Mouse (Mus musculus): Measurements from ENCODE around the gene Rps7.

Rps7 gene

GRCm38 (mm10) chr12:28635535-28636476, at the start of gene Rps7:
Gene Rps7, minus strand, starts transcription at chr12:28635953.
- peak; percentile 98 for DNase-seq (ENCODE audit: low read depth)

GRCm38 (mm10) chr12:28684674-28685073, 48.9 kb upstream of the Rps7 start:
- DNase-seq (ENCODE audit: low read depth): no peak

- DNase-seq (ENCODE audit: low read depth): no peak
Observed at GRCm38 (mm10) chr12:28675925-28676209, 40.1 kb upstream of the Rps7 start.

GRCm38 (mm10) chr12:28675121-28675924, 39.6 kb upstream of the Rps7 start, which contains the start of gene Adi1:
Gene Adi1, plus strand, starts transcription at chr12:28675231.
- DNase-seq (ENCODE audit: low read depth): peak; percentile 88

- peak; percentile 23 for DNase-seq (ENCODE audit: low read depth)
Observed at GRCm38 (mm10) chr12:28674038-28674720, 38.4 kb upstream of the Rps7 start.

- DNase-seq (ENCODE audit: low read depth): no peak
Observed at GRCm38 (mm10) chr12:28667287-28667686, 31.5 kb upstream of the Rps7 start.

- no peak for DNase-seq (ENCODE audit: low read depth)
Observed at GRCm38 (mm10) chr12:28666734-28667133, 31.0 kb upstream of the Rps7 start.

- DNase-seq (ENCODE audit: low read depth): no peak
Observed at GRCm38 (mm10) chr12:28662628-28663027, 26.9 kb upstream of the Rps7 start.

GRCm38 (mm10) chr12:28649141-28650110, 13.7 kb upstream of the Rps7 start, which contains the start of gene Rnaseh1:
Gene Rnaseh1, plus strand, starts transcription at chr12:28649602.
- peak; percentile 94 for DNase-seq (ENCODE audit: low read depth)

- peak; percentile 63 for DNase-seq (ENCODE audit: low read depth)
Observed at GRCm38 (mm10) chr12:28638778-28639177, 3.0 kb upstream of the Rps7 start.

GRCm38 (mm10) chr12:28636543-28636942, 790 bp upstream of the Rps7 start:
- DNase-seq (ENCODE audit: low read depth): no peak

GRCm38 (mm10) chr12:28635058-28635534, 657 bp downstream of the Rps7 start:
- DNase-seq (ENCODE audit: low read depth): no peak

- no peak for DNase-seq (ENCODE audit: low read depth)
Observed at GRCm38 (mm10) chr12:28628436-28628835, 7.3 kb downstream of the Rps7 start.

GRCm38 (mm10) chr12:28627092-28627491, 8.7 kb downstream of the Rps7 start:
- DNase-seq (ENCODE audit: low read depth): no peak

GRCm38 (mm10) chr12:28625407-28625806, 10.3 kb downstream of the Rps7 start:
- no peak for DNase-seq (ENCODE audit: low read depth)

- no peak for DNase-seq (ENCODE audit: low read depth)
Observed at GRCm38 (mm10) chr12:28624251-28624650, 11.5 kb downstream of the Rps7 start.

GRCm38 (mm10) chr12:28623195-28623594, 12.6 kb downstream of the Rps7 start, which contains the start of gene Colec11:
Gene Colec11, minus strand, starts transcription at chr12:28623377.
- no peak for DNase-seq (ENCODE audit: low read depth)

GRCm38 (mm10) chr12:28622641-28623040, 13.1 kb downstream of the Rps7 start:
- DNase-seq (ENCODE audit: low read depth): no peak

- DNase-seq (ENCODE audit: low read depth): no peak
Observed at GRCm38 (mm10) chr12:28622167-28622532, 13.6 kb downstream of the Rps7 start.

GRCm38 (mm10) chr12:28621451-28622166, 14.1 kb downstream of the Rps7 start:
- no peak for DNase-seq (ENCODE audit: low read depth)

All from induced T-regulatory cell, adult 2 months (primary cell).